ENCODE assay signal across 11 mouse cellular contexts in genomic region chr6:39304371-39304874, GRCm38 (mm10).
DNase-seq lines count a peak whose midpoint lies in the region; ATAC-seq lines count a peak whose summit lies in the region.
"Had no signal": no experiment of that assay in that cellular context is flagged by ENCODE, and none has a peak within 500 bp of the region (broad histone marks: within the 10 kb centered on the region; RNA-seq: fewer than 3 reads in every experiment).

No protein-coding gene starts in this region.

- H3K9me3 ChIP-seq in forebrain, embryonic 16.5 days (ENCODE audit: control insufficient read depth, low read length) = no peaks in the 10 kb centered on the region
- no peaks in the 10 kb centered on the region for H3K9me3 ChIP-seq in limb, embryonic 11.5 days (ENCODE audit: control insufficient read depth, low read length)
- no peaks in the 10 kb centered on the region for H3K9me3 ChIP-seq in neural tube, embryonic 13.5 days

- peak; percentile 20 for DNase-seq in kidney, adult 11 months
- no peak for DNase-seq in kidney, postnatal 10 days
- DNase-seq in limb, embryonic 11.5 days (ENCODE audit: low spot score) = peak; percentile 47
- no peak for DNase-seq in testis, postnatal 14 days (ENCODE audit: low spot score)
- DNase-seq in cerebellum, postnatal 25 days = no peak
- no peak for DNase-seq in liver
- DNase-seq: right cerebral cortex, postnatal 4 days; thymus, postnatal 25 days had no signal

- no peaks in the 10 kb centered on the region for H3K36me3 ChIP-seq in forebrain, embryonic 16.5 days (ENCODE audit: control insufficient read depth, insufficient read depth)
- H3K36me3 ChIP-seq in limb, embryonic 11.5 days (ENCODE audit: control insufficient read depth, insufficient read depth, low read length) = no peaks in the 10 kb centered on the region
- no peaks in the 10 kb centered on the region for H3K36me3 ChIP-seq in neural tube, embryonic 13.5 days

- H3K27ac ChIP-seq in forebrain, embryonic 16.5 days (ENCODE audit: low read length) = peak overlapping the region; percentile 20; the same call in 1 of the 2 replicates
- peak overlapping the region; percentile 24 for H3K27ac ChIP-seq in limb, embryonic 11.5 days (replicated peaks; ENCODE audit: low read depth, low read length)
- H3K27ac ChIP-seq in neural tube, embryonic 13.5 days (replicated peaks) = peak overlapping the region; percentile 7

- H3K9ac ChIP-seq in forebrain, embryonic 16.5 days (replicated peaks; ENCODE audit: low read depth, low read length) = no peak overlapping the region
- H3K9ac ChIP-seq in limb, embryonic 11.5 days (ENCODE audit: low read length) = no peak overlapping the region
- no peak overlapping the region for H3K9ac ChIP-seq in neural tube, embryonic 13.5 days

- H3K4me3 ChIP-seq in forebrain, embryonic 16.5 days (replicated peaks; ENCODE audit: low read length) = no peak overlapping the region
- H3K4me3 ChIP-seq in limb, embryonic 11.5 days (ENCODE audit: low read depth, low read length) = no peak overlapping the region
- H3K4me3 ChIP-seq in neural tube, embryonic 13.5 days = no peak overlapping the region

- WGBS in forebrain, embryonic 16.5 days = 8% methylated on average over 6 of the region's 6 CpGs
- WGBS in limb, embryonic 11.5 days = 37% methylated on average over 6 of the region's 6 CpGs
- 6% methylated on average over 6 of the region's 6 CpGs for WGBS in neural tube, embryonic 13.5 days

- H3K4me1 ChIP-seq in forebrain, embryonic 16.5 days (replicated peaks; ENCODE audit: control insufficient read depth, insufficient read depth, low read length) = peaks cover 2% of the 10 kb centered on the region; the same call in 1 of the 2 replicates
- H3K4me1 ChIP-seq in limb, embryonic 11.5 days (ENCODE audit: control insufficient read depth, insufficient read depth, low read length) = peaks cover 11% of the 10 kb centered on the region; the same call in 1 of the 2 replicates
- H3K4me1 ChIP-seq in neural tube, embryonic 13.5 days (replicated peaks) = peaks cover 9% of the 10 kb centered on the region

- no peaks in the 10 kb centered on the region for H3K27me3 ChIP-seq in forebrain, embryonic 16.5 days (replicated peaks; ENCODE audit: control insufficient read depth, insufficient read depth, low read length)
- no peaks in the 10 kb centered on the region for H3K27me3 ChIP-seq in limb, embryonic 11.5 days (ENCODE audit: control insufficient read depth, insufficient read depth, low read length)
- no peaks in the 10 kb centered on the region for H3K27me3 ChIP-seq in neural tube, embryonic 13.5 days

- ATAC-seq in forebrain, embryonic 16.5 days = no peak
- no peak; the same call in 1 of the 2 replicates for ATAC-seq in limb, embryonic 11.5 days (ENCODE audit: insufficient number of reproducible peaks, low FRiP score, low TSS enrichment, low read depth)
- ATAC-seq in neural tube, embryonic 13.5 days (ENCODE audit: low read depth) = peak; percentile 47

- no peak overlapping the region for H3K4me2 ChIP-seq in forebrain, embryonic 16.5 days (ENCODE audit: low read length)
- H3K4me2 ChIP-seq in limb, embryonic 11.5 days (ENCODE audit: low read depth, severe bottlenecking) = no peak overlapping the region
- H3K4me2 ChIP-seq in neural tube, embryonic 13.5 days = no peak overlapping the region
- H3K4me2 ChIP-seq: liver, embryonic 11.5 days had no signal

Comparison
In these comparisons a context has a peak if more than half of its experiments do, and no peak if none do; other contexts are left out.
1. DNase-seq: peak in kidney, adult 11 months (single experiment) and limb, embryonic 11.5 days (single experiment); none in kidney, postnatal 10 days (single experiment), testis, postnatal 14 days (single experiment), cerebellum, postnatal 25 days (0 of 2) and liver (single experiment).
2. Peak in every context shown above with its lines, with median percentiles within 50 percentile points of each other: H3K27ac ChIP-seq.